Mouse (Mus musculus) brain, adult 2 months (tissue): ENCODE results near the gene AL731706.2.
A peak's percentile ranks its signal among the peaks of the same experiment; 100 is the strongest.
"Not testable (repeated sequence)": the region's sequence is repeated elsewhere in the genome, so short reads cannot be mapped to it uniquely, and the experiment has no call there.

Experiments used
- DNase-seq: peaks from one replicate; pipeline ENCODE4 v3.0.0; 2011; ENCODE audit warnings: low read depth, low spot score

Gene AL731706.2

GRCm38 (mm10) chr2:136885579-136885978 lies at the start of gene AL731706.2:
Gene AL731706.2, minus strand, starts transcription at chr2:136885679.
- no peak for DNase-seq

DNA sequence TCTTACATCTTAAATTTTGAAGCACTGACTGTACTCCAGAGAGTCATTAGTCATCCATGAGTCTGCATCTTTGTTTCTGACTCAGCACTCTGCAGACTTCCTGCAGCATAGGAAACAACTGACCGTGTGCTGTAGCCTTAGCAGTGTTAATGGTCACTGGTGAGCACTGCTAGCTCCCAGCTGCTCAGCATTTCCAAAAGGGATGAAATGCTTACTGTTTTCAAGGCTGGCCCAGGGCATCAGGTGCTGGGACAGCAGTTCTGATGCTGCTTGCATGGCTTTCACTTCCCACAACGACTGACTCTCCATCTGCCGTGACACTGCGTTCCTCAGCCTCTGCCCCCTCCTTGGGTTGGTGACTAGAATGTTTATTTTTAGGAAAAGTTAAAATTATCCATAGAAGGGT lies 35.5 kb upstream of the AL731706.2 start:
- DNase-seq, result peak; percentile 80

DNA sequence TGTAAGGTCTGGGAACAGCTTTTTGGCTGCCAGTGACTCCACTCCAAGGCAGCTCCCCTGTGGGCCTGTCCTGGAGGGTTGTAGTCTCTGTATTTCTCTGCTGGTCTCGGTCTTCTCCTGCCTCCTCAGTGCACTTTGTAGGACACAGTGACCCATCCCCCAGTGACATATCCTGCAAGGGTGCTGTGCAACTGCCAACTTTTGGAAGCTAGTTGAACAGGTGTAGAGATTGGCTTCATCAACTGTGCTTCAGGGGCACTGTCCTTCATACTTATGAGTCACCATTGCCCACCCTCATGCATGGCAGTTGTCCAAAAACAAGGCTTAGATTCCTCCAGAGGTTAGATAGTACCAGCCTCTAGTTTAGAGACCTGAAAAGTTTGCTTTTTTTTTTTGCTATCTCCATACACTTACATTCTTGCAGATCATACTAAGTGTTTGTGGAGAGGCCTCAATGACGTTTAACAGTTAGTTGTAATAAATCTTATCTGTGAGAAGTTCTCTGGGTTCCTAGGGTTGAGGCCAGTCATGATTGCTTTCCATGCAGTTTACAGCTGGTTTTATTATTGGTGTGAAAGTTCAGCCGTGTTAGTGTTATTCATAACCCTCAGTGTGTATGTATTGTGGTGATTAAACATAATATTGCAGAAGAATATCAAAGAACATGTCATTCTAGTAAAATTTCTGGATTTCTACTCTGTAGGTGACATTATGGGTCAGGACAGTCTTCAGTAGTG lies 34.9 kb upstream of the AL731706.2 start:
- DNase-seq, result no peak

- DNase-seq, result peak; percentile 50
Measured at GRCm38 (mm10) chr2:136919433-136919832, 34.0 kb upstream of the AL731706.2 start.

- DNase-seq, result peak; percentile 64
Measured at GRCm38 (mm10) chr2:136914334-136914902, 28.9 kb upstream of the AL731706.2 start.

DNA sequence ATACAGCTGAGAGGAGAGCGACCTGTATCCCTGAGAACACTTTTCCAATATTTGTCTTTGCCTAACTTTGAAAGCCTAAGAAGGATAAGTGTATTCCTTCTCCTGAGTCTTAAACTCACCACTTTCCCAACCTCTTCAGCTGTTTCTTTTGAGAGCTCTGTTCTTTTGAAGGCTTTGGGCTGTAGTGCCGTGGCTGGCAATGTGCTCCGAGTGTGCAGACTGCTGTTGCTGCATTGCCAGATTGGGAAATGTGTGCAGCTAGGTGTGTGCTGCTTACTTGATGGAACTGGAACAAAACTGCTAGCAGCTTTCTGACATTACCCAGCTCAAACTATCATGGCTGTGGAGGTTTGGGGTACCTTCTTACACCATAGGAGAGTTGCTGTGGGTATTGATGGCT lies 27.5 kb upstream of the AL731706.2 start:
- DNase-seq, result no peak

DNA sequence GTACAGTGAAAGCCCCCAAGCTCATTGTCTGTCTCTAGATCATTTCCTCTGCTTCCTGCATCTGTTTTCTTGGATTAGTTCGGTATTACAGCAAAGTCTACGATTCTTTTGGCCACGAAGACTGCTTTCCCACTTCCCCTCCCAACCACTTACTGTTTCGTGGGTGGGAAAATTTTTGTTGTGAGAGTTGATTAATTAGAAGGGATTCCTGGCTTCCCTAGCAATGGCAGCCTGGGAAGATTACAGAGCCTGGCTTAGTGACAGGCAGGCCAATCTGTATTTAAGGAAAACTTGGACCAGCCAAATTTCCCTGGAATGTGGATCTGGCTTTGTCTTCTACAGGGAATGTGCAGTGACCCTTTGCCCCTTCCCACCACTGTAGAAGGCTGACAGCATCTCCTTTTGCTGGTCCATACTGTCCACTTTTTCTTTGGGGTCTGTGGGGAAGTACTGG lies 26.5 kb upstream of the AL731706.2 start:
- no peak for DNase-seq

DNA sequence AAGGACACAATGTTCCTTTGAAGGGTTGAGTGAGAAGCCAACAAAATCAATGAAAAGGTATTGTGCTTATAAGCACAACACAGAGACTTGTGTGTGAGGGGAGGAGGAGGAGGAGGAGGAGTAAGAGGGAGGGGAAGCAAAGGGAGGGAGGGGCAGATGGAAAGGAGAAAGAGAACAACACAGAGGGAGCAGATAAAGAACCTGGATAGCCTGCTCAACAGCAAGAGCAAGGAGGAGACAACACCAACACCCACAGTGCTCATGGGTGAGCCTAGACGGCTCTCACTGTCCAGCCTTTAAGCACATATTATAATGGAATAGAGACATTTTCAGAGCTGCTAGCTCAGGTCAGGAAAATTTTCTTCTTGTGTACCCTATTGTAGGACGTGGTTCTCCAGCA lies 23.8 kb upstream of the AL731706.2 start:
- DNase-seq, result no peak

- no peak for DNase-seq
Measured at GRCm38 (mm10) chr2:136908596-136908995, 23.1 kb upstream of the AL731706.2 start.

- no peak for DNase-seq
Measured at GRCm38 (mm10) chr2:136896131-136896530, 10.7 kb upstream of the AL731706.2 start.

- no peak for DNase-seq
Measured at GRCm38 (mm10) chr2:136894494-136894893, 9.0 kb upstream of the AL731706.2 start.

DNA sequence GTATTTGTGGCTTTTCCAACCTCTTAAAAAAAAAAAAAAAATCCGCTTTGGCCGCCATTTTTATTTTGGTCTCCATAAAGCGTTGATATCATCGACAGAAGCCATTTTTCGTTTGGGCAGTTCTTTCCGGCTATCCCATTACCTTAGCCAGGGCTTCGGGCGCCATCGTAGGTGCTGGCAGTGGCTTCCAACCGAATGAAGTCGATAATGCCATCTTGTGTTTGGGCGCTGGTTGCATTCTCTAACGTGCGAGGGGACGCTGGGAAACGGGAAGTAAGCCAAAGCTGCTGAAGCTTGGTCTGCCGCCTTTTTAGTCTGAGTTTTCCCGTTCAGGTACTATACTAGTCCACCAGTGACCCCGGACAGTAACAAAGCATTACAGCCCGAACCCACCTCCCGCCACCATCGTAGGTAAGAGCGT lies 6.5 kb upstream of the AL731706.2 start:
- DNase-seq, result peak; percentile 100

GRCm38 (mm10) chr2:136891068-136891950 lies 5.8 kb upstream of the AL731706.2 start, which contains the start of the genes Slx4ip, AL731706.1 and Mkks:
Gene Slx4ip, plus strand, starts transcription at chr2:136891218.
Gene AL731706.1, minus strand, starts transcription at chr2:136891389.
Gene Mkks, minus strand, starts transcription at chr2:136891389.
- DNase-seq, result peak; percentile 100

DNA sequence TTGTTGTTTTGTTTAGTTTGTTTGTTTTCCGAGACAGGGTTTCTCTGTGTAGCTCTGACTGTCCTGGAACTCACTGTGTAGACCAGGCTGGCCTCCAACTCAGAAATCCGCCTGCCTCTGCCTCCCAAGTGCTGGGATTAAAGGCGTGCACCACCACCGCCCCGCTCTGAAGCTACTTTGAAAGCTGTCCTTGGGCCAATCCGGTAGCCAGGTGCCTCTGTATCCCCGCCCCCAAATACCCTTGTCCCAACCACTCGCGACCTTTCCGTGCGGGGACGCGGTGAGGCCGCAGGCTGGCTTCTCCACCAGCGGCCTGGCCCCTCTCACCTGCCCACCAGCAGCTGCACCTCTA lies 5.2 kb upstream of the AL731706.2 start:
- not testable (repeated sequence) for DNase-seq

- DNase-seq, result peak; percentile 68
Measured at GRCm38 (mm10) chr2:136886846-136887245, 1.4 kb upstream of the AL731706.2 start.

DNA sequence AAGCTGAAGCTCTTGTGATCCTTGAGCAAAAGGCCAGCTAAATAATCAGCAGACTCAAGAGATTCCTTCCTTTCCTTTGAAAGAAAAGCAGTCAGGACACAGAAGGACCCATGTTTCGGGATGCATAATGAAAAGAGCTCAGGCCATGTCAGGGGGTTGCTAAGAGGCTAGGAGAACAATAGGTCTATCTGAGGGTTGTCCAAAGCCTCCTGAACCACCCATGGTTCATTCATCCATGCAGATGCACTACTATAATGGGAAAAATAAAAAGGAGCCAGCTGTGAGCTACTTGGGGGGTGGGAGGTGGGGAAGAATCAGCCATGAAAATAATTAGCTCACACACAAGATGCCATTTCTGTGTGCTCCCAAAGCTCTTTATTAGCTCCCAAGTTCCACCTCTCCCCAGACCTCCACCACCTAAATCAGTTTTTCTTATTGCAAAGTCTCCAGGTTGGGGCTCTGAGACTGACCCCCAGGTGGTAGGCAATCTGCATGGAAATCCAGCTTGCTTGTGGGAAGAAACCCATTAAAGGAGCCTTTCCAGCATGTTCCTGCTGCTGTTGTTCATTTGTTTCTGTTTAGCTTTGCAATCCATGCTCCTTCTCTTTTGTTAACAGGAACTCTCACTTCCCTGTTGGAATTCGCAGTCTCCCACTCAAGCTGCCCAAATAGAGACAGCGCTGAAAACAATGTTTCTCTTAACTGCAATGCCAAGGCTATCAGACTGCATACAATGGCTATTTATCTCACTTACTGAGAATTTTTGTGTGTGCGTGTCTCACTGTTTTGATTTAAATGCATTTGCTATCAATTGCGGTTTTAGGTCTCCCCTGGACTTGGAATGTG lies 30.7 kb downstream of the AL731706.2 start:
- DNase-seq, result peak; percentile 44

GRCm38 (mm10) chr2:136850366-136850765 lies 35.1 kb downstream of the AL731706.2 start:
- no peak for DNase-seq

DNA sequence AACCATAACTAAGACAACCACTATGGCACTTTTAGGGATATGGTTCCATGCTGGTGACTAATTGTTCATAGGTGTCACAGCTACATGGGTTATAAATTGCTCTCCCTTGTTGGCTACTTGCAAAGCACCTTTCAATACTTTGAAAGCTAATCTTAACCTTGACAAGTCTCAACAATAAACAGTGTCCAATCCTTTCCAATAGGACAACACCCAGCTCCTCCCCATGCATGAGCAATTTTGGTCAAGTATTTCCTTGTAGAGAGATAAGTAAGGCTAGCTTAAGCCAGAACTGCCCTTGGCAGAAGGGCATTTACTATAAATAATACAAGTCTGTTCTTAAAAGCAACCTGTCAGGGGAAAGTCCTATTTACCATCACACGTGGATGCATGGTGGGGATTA lies 47.5 kb downstream of the AL731706.2 start:
- DNase-seq, result no peak

GRCm38 (mm10) chr2:136835882-136836281 lies 49.6 kb downstream of the AL731706.2 start:
- DNase-seq, result peak; percentile 85
